Mouse (Mus musculus) forebrain, embryonic 15.5 days (tissue): ENCODE data around the gene Morc1. TPM values are rescaled to one million over a fixed set of nuclear protein-coding genes. Genes with fewer than 3 reads are reported as not detected.

ENCODE experiments used
- ATAC-seq: fragments of 200-750 bp; cut with Nextera tagmentation; replicated peaks from 2 replicates; pipeline ENCODE4 v1.8.0; 2017; ENCODE audit warnings: mild to moderate bottlenecking, moderate TSS enrichment, moderate library complexity
- H3K27ac ChIP-seq: fragments of 300-500 bp; sonication (generic); replicated peaks from 2 replicates; pipeline ENCODE4 v1.5.1; 2015; ENCODE audit warnings: mild to moderate bottlenecking, inconsistent platforms
- H3K27me3 ChIP-seq: fragments of 300-500 bp; sonication (generic); 2 replicates; pipeline ENCODE4 v1.6.1; 2015; ENCODE audit warnings: inconsistent platforms
- H3K36me3 ChIP-seq: fragments of 300-500 bp; sonication (generic); 2 replicates; pipeline ENCODE4 v1.6.1; 2015; ENCODE audit warnings: mild to moderate bottlenecking, inconsistent platforms
- H3K4me1 ChIP-seq: fragments of 300-500 bp; sonication (generic); 2 replicates; pipeline ENCODE4 v1.6.1; 2015; ENCODE audit warnings: inconsistent platforms
- H3K4me2 ChIP-seq: fragments of 300-500 bp; sonication (generic); replicated peaks from 2 replicates; pipeline ENCODE4 v1.6.1; 2015; ENCODE audit warnings: mild to moderate bottlenecking, inconsistent platforms
- H3K4me3 ChIP-seq: fragments of 300-500 bp; sonication (generic); 2 replicates; pipeline ENCODE4 v1.5.1; 2015; ENCODE audit warnings: mild to moderate bottlenecking, inconsistent platforms
- H3K9ac ChIP-seq: fragments of 300-500 bp; sonication (generic); replicated peaks from 2 replicates; pipeline ENCODE4 v1.6.1; 2015; ENCODE audit warnings: mild to moderate bottlenecking, inconsistent platforms
- H3K9me3 ChIP-seq: fragments of 300-500 bp; sonication (generic); 2 replicates; pipeline ENCODE4 v1.6.1; 2016; ENCODE audit warnings: inconsistent platforms
- WGBS: fragments of 180-500 bp; shearing (Covaris S2); methylation state at CpG from one replicate; pipeline ENCODE4 v1.1.7; 2015; ENCODE audit warnings: mixed read lengths; 5-methylcytosine and 5-hydroxymethylcytosine counted together
- polyA plus RNA-seq: library from polyadenylated mRNA; unstranded; fragments of >200 nt; fragmentation: Nextera tagmentation; extraction: Ambion mirVana; gene quantifications from 2 replicates; pipeline ENCODE4 v1.2.1, GENCODE M21; 2015

The Morc1 gene
- polyA plus RNA-seq, result not detected in 2 replicates

GRCm38 (mm10) chr16:48431027-48431426, at the start of gene Morc1:
Morc1 (plus strand) TSS chr16:48431237.
- H3K36me3 ChIP-seq, result no peaks in the 10 kb centered on the region
- 0 out of 2 replicates have a peak, but pooled peaks cover 8% of the 10 kb centered on the region for H3K4me1 ChIP-seq
- WGBS, result 95% methylated on average over 15 of the region's 15 CpGs
- no peak within 1 kb of the TSS for H3K4me3 ChIP-seq
- no peak within 1 kb of the TSS for H3K4me2 ChIP-seq
- no peak within 1 kb of the TSS for H3K9ac ChIP-seq
- ATAC-seq, result no peak
- H3K27ac ChIP-seq, result no peak within 1 kb of the TSS
- H3K9me3 ChIP-seq, result no peaks in the 10 kb centered on the region
- H3K27me3 ChIP-seq, result no peaks in the 10 kb centered on the region

- Histone ChIP-seq H3K27ac (no peak overlapping the region), H3K9ac (no peak overlapping the region), H3K4me1 (no peaks in the 10 kb centered on the region), H3K4me3 (no peak overlapping the region), H3K4me2 (no peak overlapping the region), H3K9me3 (no peaks in the 10 kb centered on the region), H3K27me3 (no peaks in the 10 kb centered on the region), H3K36me3 (no peaks in the 10 kb centered on the region)
- 79% methylated on average over 3 of the region's 3 CpGs for WGBS
- ATAC-seq, result no peak
Observed at GRCm38 (mm10) chr16:48383582-48384257, 47.3 kb upstream of the Morc1 start.

GRCm38 (mm10) chr16:48386982-48387381, 44.1 kb upstream of the Morc1 start:
- Histone ChIP-seq H3K4me2 (no peak overlapping the region), H3K9ac (no peak overlapping the region), H3K27me3 (no peaks in the 10 kb centered on the region), H3K4me1 (no peaks in the 10 kb centered on the region), H3K36me3 (no peaks in the 10 kb centered on the region), H3K4me3 (no peak overlapping the region), H3K9me3 (no peaks in the 10 kb centered on the region), H3K27ac (no peak overlapping the region)
- WGBS, result 79% methylated on average over 2 of the region's 2 CpGs
- peak; percentile 51; the same call in 1 of the 2 replicates for ATAC-seq

- no peak overlapping the region for H3K4me3 ChIP-seq
- H3K27me3 ChIP-seq, result no peaks in the 10 kb centered on the region
- H3K4me1 ChIP-seq, result no peaks in the 10 kb centered on the region
- H3K9ac ChIP-seq, result no peak overlapping the region
- ATAC-seq, result no peak
- no peaks in the 10 kb centered on the region for H3K36me3 ChIP-seq
- 83% methylated on average over 2 of the region's 2 CpGs for WGBS
- no peak overlapping the region for H3K27ac ChIP-seq
- H3K4me2 ChIP-seq, result no peak overlapping the region
- H3K9me3 ChIP-seq, result no peaks in the 10 kb centered on the region
Observed at GRCm38 (mm10) chr16:48395278-48395677, 35.8 kb upstream of the Morc1 start.

GRCm38 (mm10) chr16:48402963-48403362, 28.1 kb upstream of the Morc1 start:
- no peak overlapping the region for H3K4me2 ChIP-seq
- no peaks in the 10 kb centered on the region for H3K9me3 ChIP-seq
- no peaks in the 10 kb centered on the region for H3K36me3 ChIP-seq
- WGBS, result 83% methylated on average over 4 of the region's 4 CpGs
- H3K27ac ChIP-seq, result no peak overlapping the region
- H3K4me1 ChIP-seq, result no peaks in the 10 kb centered on the region
- H3K9ac ChIP-seq, result no peak overlapping the region
- H3K4me3 ChIP-seq, result no peak overlapping the region
- ATAC-seq, result no peak
- no peaks in the 10 kb centered on the region for H3K27me3 ChIP-seq

GRCm38 (mm10) chr16:48403423-48403822, 27.6 kb upstream of the Morc1 start:
- no peak overlapping the region for H3K4me3 ChIP-seq
- no peak overlapping the region for H3K4me2 ChIP-seq
- no peak overlapping the region for H3K27ac ChIP-seq
- no peaks in the 10 kb centered on the region for H3K36me3 ChIP-seq
- no peaks in the 10 kb centered on the region for H3K9me3 ChIP-seq
- 88% methylated on average over 3 of the region's 3 CpGs for WGBS
- no peaks in the 10 kb centered on the region for H3K27me3 ChIP-seq
- H3K4me1 ChIP-seq, result no peaks in the 10 kb centered on the region
- H3K9ac ChIP-seq, result no peak overlapping the region
- no peak for ATAC-seq

GRCm38 (mm10) chr16:48404009-48404408, 27.0 kb upstream of the Morc1 start:
- Histone ChIP-seq H3K27ac (no peak overlapping the region), H3K4me2 (no peak overlapping the region), H3K9ac (no peak overlapping the region), H3K4me3 (no peak overlapping the region), H3K9me3 (no peaks in the 10 kb centered on the region), H3K4me1 (no peaks in the 10 kb centered on the region), H3K36me3 (no peaks in the 10 kb centered on the region), H3K27me3 (no peaks in the 10 kb centered on the region)
- no peak for ATAC-seq

GRCm38 (mm10) chr16:48405674-48406403, 25.2 kb upstream of the Morc1 start:
- Histone ChIP-seq H3K9ac (no peak overlapping the region), H3K27me3 (no peaks in the 10 kb centered on the region), H3K4me3 (no peak overlapping the region), H3K27ac (no peak overlapping the region), H3K9me3 (no peaks in the 10 kb centered on the region), H3K36me3 (no peaks in the 10 kb centered on the region), H3K4me2 (no peak overlapping the region), H3K4me1 (no peaks in the 10 kb centered on the region)
- ATAC-seq, result no peak
- WGBS, result 70% methylated on average over 10 of the region's 10 CpGs

GRCm38 (mm10) chr16:48409580-48409979, 21.5 kb upstream of the Morc1 start:
- ATAC-seq, result no peak
- 82% methylated on average over 7 of the region's 7 CpGs for WGBS
- no peaks in the 10 kb centered on the region for H3K4me1 ChIP-seq

GRCm38 (mm10) chr16:48410125-48410524, 20.9 kb upstream of the Morc1 start:
- Histone ChIP-seq H3K27ac (no peak overlapping the region), H3K27me3 (no peaks in the 10 kb centered on the region), H3K9ac (no peak overlapping the region), H3K4me2 (no peak overlapping the region), H3K36me3 (no peaks in the 10 kb centered on the region), H3K4me1 (no peaks in the 10 kb centered on the region), H3K9me3 (no peaks in the 10 kb centered on the region), H3K4me3 (no peak overlapping the region)
- 77% methylated on average over 3 of the region's 3 CpGs for WGBS
- no peak for ATAC-seq

More at GRCm38 (mm10) chr16:48409580-48409979, 21.5 kb upstream of the Morc1 start:
- H3K27ac ChIP-seq, result no peak overlapping the region
- no peaks in the 10 kb centered on the region for H3K27me3 ChIP-seq
- H3K9me3 ChIP-seq, result no peaks in the 10 kb centered on the region
- no peak overlapping the region for H3K4me3 ChIP-seq
- H3K9ac ChIP-seq, result no peak overlapping the region
- no peak overlapping the region for H3K4me2 ChIP-seq
- no peaks in the 10 kb centered on the region for H3K36me3 ChIP-seq

GRCm38 (mm10) chr16:48412246-48412645, 18.8 kb upstream of the Morc1 start, which contains the start of gene Gm5485:
Gm5485 (minus strand) TSS chr16:48412416.
- no peaks in the 10 kb centered on the region for H3K9me3 ChIP-seq
- no peak within 1 kb of the TSS for H3K27ac ChIP-seq
- H3K36me3 ChIP-seq, result no peaks in the 10 kb centered on the region
- H3K27me3 ChIP-seq, result no peaks in the 10 kb centered on the region
- no peak within 1 kb of the TSS for H3K9ac ChIP-seq
- 91% methylated on average over 1 of the region's 1 CpGs for WGBS
- no peak for ATAC-seq
- H3K4me3 ChIP-seq, result no peak within 1 kb of the TSS
- no peak within 1 kb of the TSS for H3K4me2 ChIP-seq
- no peaks in the 10 kb centered on the region for H3K4me1 ChIP-seq

GRCm38 (mm10) chr16:48418557-48418956, 12.5 kb upstream of the Morc1 start:
- 80% methylated on average over 3 of the region's 3 CpGs for WGBS
- no peaks in the 10 kb centered on the region for H3K4me1 ChIP-seq

More at GRCm38 (mm10) chr16:48418557-48418956, 12.5 kb upstream of the Morc1 start:
- no peak overlapping the region for H3K4me2 ChIP-seq
- no peaks in the 10 kb centered on the region for H3K36me3 ChIP-seq
- no peak overlapping the region for H3K4me3 ChIP-seq
- no peak for ATAC-seq
- H3K27me3 ChIP-seq, result no peaks in the 10 kb centered on the region
- H3K9ac ChIP-seq, result no peak overlapping the region
- H3K9me3 ChIP-seq, result no peaks in the 10 kb centered on the region
- no peak overlapping the region for H3K27ac ChIP-seq
